In genomic region chr14:103102246-103102645, GRCm38 (mm10) we compare ENCODE assay signal across 18 mouse cellular contexts. TPM values are rescaled to one million over a fixed set of nuclear protein-coding genes. Genes with fewer than 3 reads are reported as not detected.
DNase-seq lines count a peak whose midpoint lies in the region; ATAC-seq and TF ChIP-seq lines count a peak whose summit lies in the region.
"Had no signal": no experiment of that assay in that cellular context is flagged by ENCODE, and none has a peak within 500 bp of the region (broad histone marks: within the 10 kb centered on the region; RNA-seq: fewer than 3 reads in every experiment).

No protein-coding gene starts in this region.

- H3K9me3 ChIP-seq in intestine, embryonic 16.5 days (ENCODE audit: control insufficient read depth, low read length): no peaks in the 10 kb centered on the region
- H3K9me3 ChIP-seq in intestine, embryonic 15.5 days: no peaks in the 10 kb centered on the region
- no peaks in the 10 kb centered on the region for H3K9me3 ChIP-seq in kidney, embryonic 16.5 days (ENCODE audit: low read length)
- no peaks in the 10 kb centered on the region for H3K9me3 ChIP-seq in hindbrain, embryonic 11.5 days (ENCODE audit: control insufficient read depth, low read length)
- H3K9me3 ChIP-seq: embryonic facial prominence, embryonic 10.5 days; midbrain, embryonic 13.5 days had no signal

- no peak for TF ChIP-seq POLR2A in small intestine, adult 2 months (IDR thresholded peaks at IDR 0.05; ENCODE audit: low read depth, low read length)

- no peak for ATAC-seq in intestine, embryonic 16.5 days
- no peak for ATAC-seq in intestine, embryonic 15.5 days
- peak; percentile 29; the same call in 1 of the 2 replicates for ATAC-seq in kidney, embryonic 16.5 days (ENCODE audit: low FRiP score, low TSS enrichment)
- ATAC-seq in hindbrain, embryonic 11.5 days (ENCODE audit: low FRiP score): no peak
- ATAC-seq: forebrain, postnatal 0 days; midbrain, embryonic 13.5 days had no signal

- no peak for TF ChIP-seq CTCF in small intestine, adult 2 months (IDR thresholded peaks at IDR 0.05; ENCODE audit: extremely low read depth, insufficient read length, insufficient replicate concordance, low read depth, low read length)

- WGBS in intestine, embryonic 16.5 days: 50% methylated on average over 6 of the region's 6 CpGs
- 42% methylated on average over 6 of the region's 6 CpGs for WGBS in intestine, embryonic 15.5 days
- WGBS in kidney, embryonic 16.5 days: 50% methylated on average over 6 of the region's 6 CpGs
- 20% methylated on average over 6 of the region's 6 CpGs for WGBS in small intestine, adult 2 months
- 69% methylated on average over 6 of the region's 6 CpGs for WGBS in hindbrain, embryonic 11.5 days

- peak; percentile 50 for DNase-seq in ZHBTc4 (ENCODE audit: low read depth, low spot score)
- DNase-seq in urinary bladder, postnatal 4 days (ENCODE audit: low spot score in 2 of 2): no peak
- no peak for DNase-seq in hindbrain, embryonic 11.5 days (ENCODE audit: low spot score)
- DNase-seq in frontal cortex, postnatal 36 days (ENCODE audit: low spot score in 2 of 2): no peak
- DNase-seq: cerebellum, postnatal 14 days; forebrain, postnatal 0 days; gastrocnemius, postnatal 14 days; liver had no signal

- H3K4me2 ChIP-seq in intestine, embryonic 16.5 days (ENCODE audit: low read depth, low read length): no peak overlapping the region
- no peak overlapping the region for H3K4me2 ChIP-seq in intestine, embryonic 15.5 days (replicated peaks)
- no peak overlapping the region for H3K4me2 ChIP-seq in kidney, embryonic 16.5 days (replicated peaks; ENCODE audit: low read depth, low read length)
- H3K4me2 ChIP-seq in hindbrain, embryonic 11.5 days (replicated peaks; ENCODE audit: low read depth, low read length): no peak overlapping the region
- H3K4me2 ChIP-seq: heart, embryonic 11.5 days; midbrain, embryonic 13.5 days had no signal

- no peak overlapping the region for H3K9ac ChIP-seq in intestine, embryonic 16.5 days (ENCODE audit: low read depth, low read length)
- H3K9ac ChIP-seq in intestine, embryonic 15.5 days: no peak overlapping the region
- no peak overlapping the region for H3K9ac ChIP-seq in kidney, embryonic 16.5 days (replicated peaks; ENCODE audit: low read length)
- no peak overlapping the region for H3K9ac ChIP-seq in hindbrain, embryonic 11.5 days (ENCODE audit: low read depth, low read length)
- H3K9ac ChIP-seq: forebrain, postnatal 0 days; midbrain, embryonic 13.5 days had no signal

- no peaks in the 10 kb centered on the region for H3K27me3 ChIP-seq in intestine, embryonic 16.5 days (replicated peaks; ENCODE audit: control insufficient read depth, insufficient read depth, low read length)
- no peaks in the 10 kb centered on the region for H3K27me3 ChIP-seq in intestine, embryonic 15.5 days (replicated peaks)
- no peaks in the 10 kb centered on the region for H3K27me3 ChIP-seq in kidney, embryonic 16.5 days (ENCODE audit: insufficient read depth, low read length)
- no peaks in the 10 kb centered on the region for H3K27me3 ChIP-seq in small intestine, adult 2 months (ENCODE audit: control insufficient read depth, insufficient read depth, low read length)
- H3K27me3 ChIP-seq in hindbrain, embryonic 11.5 days (ENCODE audit: control insufficient read depth, insufficient read depth, low read length): no peaks in the 10 kb centered on the region
- H3K27me3 ChIP-seq: CH12.LX; midbrain, embryonic 13.5 days had no signal

- H3K27ac ChIP-seq in intestine, embryonic 16.5 days (ENCODE audit: low read length): peak overlapping the region; percentile 73; the same call in 1 of the 2 replicates
- H3K27ac ChIP-seq in intestine, embryonic 15.5 days: no peak overlapping the region
- 0 out of 2 replicates have a peak overlapping the region, but pooled peaks have one; percentile 11 for H3K27ac ChIP-seq in kidney, embryonic 16.5 days (ENCODE audit: low read length)
- peak overlapping the region; percentile 77 for H3K27ac ChIP-seq in small intestine, adult 2 months (ENCODE audit: insufficient read depth, low read depth, low read length)
- H3K27ac ChIP-seq in hindbrain, embryonic 11.5 days (ENCODE audit: low read depth, low read length): no peak overlapping the region
- H3K27ac ChIP-seq: embryonic facial prominence, embryonic 10.5 days; macrophage; midbrain, embryonic 13.5 days had no signal

- H3K4me1 ChIP-seq in intestine, embryonic 16.5 days (ENCODE audit: control insufficient read depth, insufficient read depth, low read length): peaks cover 5% of the 10 kb centered on the region
- 0 out of 2 replicates have a peak, but pooled peaks cover 4% of the 10 kb centered on the region for H3K4me1 ChIP-seq in intestine, embryonic 15.5 days (replicated peaks)
- peaks cover 15% of the 10 kb centered on the region for H3K4me1 ChIP-seq in kidney, embryonic 16.5 days (ENCODE audit: insufficient read depth, low read length)
- peaks cover 19% of the 10 kb centered on the region for H3K4me1 ChIP-seq in small intestine, adult 2 months (ENCODE audit: control insufficient read depth, insufficient read depth, insufficient read length, low read length)
- H3K4me1 ChIP-seq in hindbrain, embryonic 11.5 days (replicated peaks; ENCODE audit: control insufficient read depth, insufficient read depth, low read length): no peaks in the 10 kb centered on the region

- H3K4me3 ChIP-seq in intestine, embryonic 16.5 days (ENCODE audit: low read length): no peak overlapping the region
- no peak overlapping the region for H3K4me3 ChIP-seq in intestine, embryonic 15.5 days (replicated peaks)
- H3K4me3 ChIP-seq in kidney, embryonic 16.5 days (ENCODE audit: low read length): no peak overlapping the region
- no peak overlapping the region for H3K4me3 ChIP-seq in small intestine, adult 2 months (ENCODE audit: low read depth, low read length)
- no peak overlapping the region for H3K4me3 ChIP-seq in hindbrain, embryonic 11.5 days (ENCODE audit: low read depth, low read length)
- H3K4me3 ChIP-seq: embryonic facial prominence, embryonic 10.5 days; erythroblast, embryonic 14.5 days; midbrain, embryonic 13.5 days had no signal

- H3K36me3 ChIP-seq in intestine, embryonic 16.5 days (ENCODE audit: control insufficient read depth, insufficient read depth, low read length): no peaks in the 10 kb centered on the region
- H3K36me3 ChIP-seq in intestine, embryonic 15.5 days: no peaks in the 10 kb centered on the region
- no peaks in the 10 kb centered on the region for H3K36me3 ChIP-seq in kidney, embryonic 16.5 days (ENCODE audit: insufficient read depth, low read length)
- H3K36me3 ChIP-seq in small intestine, adult 2 months (ENCODE audit: control insufficient read depth, insufficient read depth, low read length): no peaks in the 10 kb centered on the region
- H3K36me3 ChIP-seq in hindbrain, embryonic 11.5 days (ENCODE audit: control insufficient read depth, insufficient read depth, low read length): no peaks in the 10 kb centered on the region
- H3K36me3 ChIP-seq: embryonic facial prominence, embryonic 10.5 days; midbrain, embryonic 13.5 days had no signal

RNA-seq across cellular contexts. Expression of gene Fbxl3, which starts 2.9 kb away (rescaled TPM):
- 19.0 and 19.4 TPM in 2 replicates for polyA plus RNA-seq in intestine, embryonic 16.5 days (2015; fragmentation: Nextera tagmentation; extraction: Ambion mirVana)
- polyA plus RNA-seq in intestine, embryonic 15.5 days (2015; fragmentation: Nextera tagmentation; extraction: Ambion mirVana): 22.4 and 23.0 TPM in 2 replicates
- 22.0 and 23.5 TPM in 2 replicates for polyA plus RNA-seq in kidney, embryonic 16.5 days (2015; fragmentation: Nextera tagmentation; extraction: Ambion mirVana)
- 28.2 and 79.8 TPM in 2 replicates for polyA plus RNA-seq in small intestine, adult 2 months (2012; rRNA removed)
- polyA plus RNA-seq in hindbrain, embryonic 11.5 days (2014; fragmentation: Nextera tagmentation; extraction: Ambion mirVana): 25.7 and 30.9 TPM in 2 replicates

RNA-seq across cellular contexts. Expression of gene Cln5, which starts 32.2 kb away (rescaled TPM):
- polyA plus RNA-seq in intestine, embryonic 16.5 days (2015; fragmentation: Nextera tagmentation; extraction: Ambion mirVana): 27.2 and 28.3 TPM in 2 replicates
- 29.0 and 29.6 TPM in 2 replicates for polyA plus RNA-seq in intestine, embryonic 15.5 days (2015; fragmentation: Nextera tagmentation; extraction: Ambion mirVana)
- polyA plus RNA-seq in kidney, embryonic 16.5 days (2015; fragmentation: Nextera tagmentation; extraction: Ambion mirVana): 36.7 and 38.1 TPM in 2 replicates
- 7.2 and 15.9 TPM in 2 replicates for polyA plus RNA-seq in small intestine, adult 2 months (2012; rRNA removed)
- polyA plus RNA-seq in hindbrain, embryonic 11.5 days (2014; fragmentation: Nextera tagmentation; extraction: Ambion mirVana): 29.3 and 32.2 TPM in 2 replicates

RNA-seq across cellular contexts. Expression of gene Acod1, which starts 55.5 kb away (rescaled TPM):
- polyA plus RNA-seq in intestine, embryonic 16.5 days (2015; fragmentation: Nextera tagmentation; extraction: Ambion mirVana): 0.05 TPM in 1 of 2 replicates, not detected in the other
- 0.06 and 0.08 TPM in 2 replicates for polyA plus RNA-seq in intestine, embryonic 15.5 days (2015; fragmentation: Nextera tagmentation; extraction: Ambion mirVana)
- not detected in 2 replicates for polyA plus RNA-seq in kidney, embryonic 16.5 days (2015; fragmentation: Nextera tagmentation; extraction: Ambion mirVana)
- polyA plus RNA-seq in small intestine, adult 2 months (2012; rRNA removed): 0.22 and 0.74 TPM in 2 replicates
- polyA plus RNA-seq in hindbrain, embryonic 11.5 days (2014; fragmentation: Nextera tagmentation; extraction: Ambion mirVana): not detected in 2 replicates
- polyA plus RNA-seq: embryonic facial prominence, embryonic 10.5 days; erythroblast, embryonic 14.5 days; forebrain, postnatal 0 days; heart, embryonic 11.5 days; midbrain, embryonic 13.5 days had no signal

Comparison
In these comparisons a context has a peak if more than half of its experiments do, and no peak if none do; other contexts are left out.
1. H3K27ac ChIP-seq: peak in intestine, embryonic 16.5 days (single experiment), kidney, embryonic 16.5 days (single experiment) and small intestine, adult 2 months (single experiment); none in intestine, embryonic 15.5 days (single experiment) and hindbrain, embryonic 11.5 days (single experiment).